Mouse (Mus musculus) heart, embryonic 12.5 days (tissue): ENCODE data around the gene Clec12b. TPM values are rescaled to one million over a fixed set of nuclear protein-coding genes. Genes with fewer than 3 reads are reported as not detected.

Experiments used
- ATAC-seq: fragments of 200-750 bp; cut with Nextera tagmentation; 2 replicates; pipeline ENCODE4 v1.8.0; 2017; ENCODE audit warnings: moderate TSS enrichment, moderate library complexity; ENCODE audit not compliant: insufficient number of reproducible peaks, low FRiP score
- H3K27ac ChIP-seq: fragments of 300-500 bp; sonication (generic); 2 replicates; pipeline ENCODE4 v1.5.1; 2016; ENCODE audit warnings: mild to moderate bottlenecking, moderate library complexity; ENCODE audit not compliant: poor library complexity, severe bottlenecking
- H3K27me3 ChIP-seq: fragments of 300-500 bp; sonication (generic); replicated peaks from 2 replicates; pipeline ENCODE4 v1.6.1; 2016; ENCODE audit warnings: mild to moderate bottlenecking, moderate library complexity
- H3K36me3 ChIP-seq: fragments of 300-500 bp; sonication (generic); 2 replicates; pipeline ENCODE4 v1.6.1; 2016; ENCODE audit warnings: mild to moderate bottlenecking, moderate library complexity
- H3K4me1 ChIP-seq: fragments of 300-500 bp; sonication (generic); replicated peaks from 2 replicates; pipeline ENCODE4 v1.6.1; 2016; ENCODE audit warnings: mild to moderate bottlenecking
- H3K4me2 ChIP-seq: fragments of 300-500 bp; sonication (generic); 2 replicates; pipeline ENCODE4 v1.6.1; 2016; ENCODE audit warnings: mild to moderate bottlenecking, moderate library complexity
- H3K4me3 ChIP-seq: fragments of 300-500 bp; sonication (generic); 2 replicates; pipeline ENCODE4 v1.5.1; 2016; ENCODE audit warnings: mild to moderate bottlenecking
- H3K9ac ChIP-seq: fragments of 300-500 bp; sonication (generic); 2 replicates; pipeline ENCODE4 v1.6.1; 2016; ENCODE audit warnings: mild to moderate bottlenecking, moderate library complexity
- H3K9me3 ChIP-seq: fragments of 300-500 bp; sonication (generic); replicated peaks from 2 replicates; pipeline ENCODE4 v1.6.1; 2016; ENCODE audit warnings: mild to moderate bottlenecking, moderate library complexity
- whole genome bisulfite sequencing: fragments of 180-500 bp; shearing (Covaris S2); methylation state at CpG from one replicate; pipeline ENCODE4 v1.1.7; 2016; 5-methylcytosine and 5-hydroxymethylcytosine counted together
- polyA plus RNA-seq: library from polyadenylated mRNA; unstranded; fragments of >200 nt; fragmentation: Nextera tagmentation; extraction: Ambion mirVana; gene quantifications from 2 replicates; pipeline ENCODE4 v1.2.1, GENCODE M21; 2016

Clec12b gene
- polyA plus RNA-seq, 1 experiment from 2014 or later, result 0.64 TPM

DNA sequence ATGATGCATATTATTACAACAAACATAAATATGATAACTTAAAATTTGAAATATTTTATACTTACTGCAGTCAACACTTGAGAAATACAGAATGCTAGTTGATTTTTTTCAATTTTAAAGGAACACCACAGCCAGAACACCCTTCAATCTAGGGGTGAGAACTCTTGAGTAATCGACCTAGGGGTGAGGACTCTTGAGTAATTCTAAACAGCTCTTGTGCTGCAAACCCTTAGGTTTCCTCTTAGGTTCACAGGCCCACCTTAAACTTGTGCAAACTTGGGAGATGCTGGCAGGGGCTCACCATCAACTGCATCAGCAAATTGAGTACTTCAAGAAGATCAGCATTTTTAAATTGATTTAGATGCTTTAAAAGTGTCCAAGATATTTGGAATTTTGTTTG, 47.9 kb downstream of the Clec12b start:
- ATAC-seq, result no peak
- H3K9ac ChIP-seq, result no peak overlapping the region
- no peak overlapping the region for H3K4me2 ChIP-seq
- H3K27ac ChIP-seq, result no peak overlapping the region
- no peaks in the 10 kb centered on the region for H3K9me3 ChIP-seq
- H3K4me1 ChIP-seq, result no peaks in the 10 kb centered on the region
- 62% methylated on average over 1 of the region's 1 CpGs for WGBS
- no peak overlapping the region for H3K4me3 ChIP-seq
- H3K36me3 ChIP-seq, result no peaks in the 10 kb centered on the region
- H3K27me3 ChIP-seq, result no peaks in the 10 kb centered on the region

DNA sequence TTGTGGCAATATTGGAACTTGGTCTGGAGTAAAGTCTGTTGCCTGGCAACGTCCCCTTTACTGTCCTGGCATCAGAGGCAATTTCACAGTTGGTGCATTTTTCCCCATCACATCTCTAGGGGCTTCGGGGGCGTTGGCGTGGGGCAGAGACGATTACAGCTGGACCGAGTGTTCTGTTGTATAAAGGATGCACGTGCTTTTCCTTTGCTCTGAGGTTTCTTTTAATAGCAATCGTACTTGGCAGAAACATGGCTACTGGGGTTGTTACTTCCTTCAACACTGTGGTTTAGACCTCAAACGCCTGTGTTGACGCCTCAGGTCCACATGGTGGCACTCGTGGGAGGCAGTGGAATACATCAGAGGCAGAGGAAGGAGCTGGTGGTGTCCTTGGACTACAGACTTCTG, 52.0 kb downstream of the Clec12b start:
- Histone ChIP-seq H3K9me3 (no peaks in the 10 kb centered on the region), H3K9ac (no peak overlapping the region), H3K27me3 (no peaks in the 10 kb centered on the region), H3K27ac (no peak overlapping the region), H3K36me3 (no peaks in the 10 kb centered on the region), H3K4me1 (no peaks in the 10 kb centered on the region), H3K4me3 (no peak overlapping the region), H3K4me2 (no peak overlapping the region)
- 29% methylated on average over 11 of the region's 11 CpGs for WGBS
- no peak for ATAC-seq

DNA sequence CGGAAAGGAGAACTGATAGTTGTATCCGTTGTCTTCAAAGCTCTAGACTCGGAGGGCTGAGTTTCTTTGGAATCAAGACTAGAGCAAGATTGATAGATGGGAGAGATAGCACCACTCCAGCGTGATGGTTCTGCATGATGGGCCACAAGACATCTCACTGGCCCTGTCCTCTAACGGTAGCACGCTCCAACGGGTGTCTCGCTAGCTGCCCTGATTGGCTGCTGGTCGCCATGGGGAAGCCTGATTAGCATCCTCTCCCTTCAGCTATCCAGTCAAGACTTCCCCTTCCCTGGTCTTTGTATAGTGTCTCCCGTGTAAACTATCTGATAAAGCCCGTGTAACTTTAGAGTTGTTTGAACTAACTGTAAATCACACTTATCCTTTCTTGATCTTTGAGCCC, 54.1 kb downstream of the Clec12b start, which contains the start of gene 4922502D21Rik:
TSS of gene 4922502D21Rik (minus strand) at position 187 of the 400 bp plus-strand sequence.
- ATAC-seq, result no peak
- H3K4me2 ChIP-seq, result no peak within 1 kb of the TSS
- no peaks in the 10 kb centered on the region for H3K4me1 ChIP-seq
- no peak within 1 kb of the TSS for H3K4me3 ChIP-seq
- WGBS, result 48% methylated on average over 11 of the region's 11 CpGs
- H3K27ac ChIP-seq, result no peak within 1 kb of the TSS
- H3K36me3 ChIP-seq, result no peaks in the 10 kb centered on the region
- H3K9ac ChIP-seq, result no peak within 1 kb of the TSS
- H3K9me3 ChIP-seq, result no peaks in the 10 kb centered on the region
- no peaks in the 10 kb centered on the region for H3K27me3 ChIP-seq

DNA sequence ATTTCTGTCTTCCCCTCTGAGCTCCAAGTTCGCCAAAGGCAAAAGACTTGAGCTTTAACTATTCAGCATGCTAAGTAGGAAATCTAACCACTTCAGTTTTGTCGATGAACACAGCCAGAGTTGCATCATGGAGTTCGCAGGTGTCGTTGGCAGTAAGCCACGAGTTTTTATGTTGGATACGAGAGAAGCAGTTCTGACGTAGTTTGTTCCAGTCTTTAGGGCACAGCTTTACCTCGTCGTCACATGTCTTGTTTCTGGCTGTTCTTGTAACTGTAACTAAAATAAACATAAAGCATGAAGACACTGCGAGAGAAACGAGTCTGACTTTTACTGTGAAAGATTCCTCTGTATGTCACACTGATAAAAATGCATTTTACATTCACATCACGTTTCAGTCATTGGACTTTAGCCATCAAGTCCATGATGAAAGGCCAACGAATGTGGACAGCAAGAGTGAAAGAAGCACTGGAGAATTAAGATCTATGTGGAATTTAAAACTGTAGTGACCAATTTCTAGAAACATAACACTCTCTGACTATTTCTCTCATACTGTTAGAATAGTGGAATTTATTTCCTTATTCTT, 59.0 kb downstream of the Clec12b start:
- WGBS, result 66% methylated on average over 13 of the region's 13 CpGs
- no peak for ATAC-seq

DNA sequence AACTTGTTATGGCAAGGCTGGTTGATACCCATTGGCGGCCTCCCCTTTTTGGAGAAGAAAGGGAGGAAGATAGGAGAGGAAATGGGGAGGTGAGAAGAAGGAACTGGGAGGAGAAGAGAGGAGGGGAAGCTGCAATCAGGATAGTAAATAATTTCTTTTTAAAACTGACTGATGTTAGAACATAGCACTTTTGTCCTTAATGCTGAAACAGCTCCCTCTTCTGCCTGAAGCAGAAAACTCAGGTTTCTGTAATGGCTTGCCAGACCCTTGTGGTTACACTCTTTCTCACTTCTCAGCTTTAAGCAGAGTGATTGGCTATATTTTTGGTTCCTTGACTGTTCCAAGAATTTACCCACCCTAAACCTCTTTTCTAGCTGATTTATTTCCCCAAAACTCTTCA, 59.7 kb downstream of the Clec12b start:
- no peaks in the 10 kb centered on the region for H3K4me1 ChIP-seq
- ATAC-seq, result no peak
- no peak overlapping the region for H3K27ac ChIP-seq
- no peaks in the 10 kb centered on the region for H3K9me3 ChIP-seq
- no peak overlapping the region for H3K9ac ChIP-seq
- no peak overlapping the region for H3K4me2 ChIP-seq
- H3K36me3 ChIP-seq, result no peaks in the 10 kb centered on the region
- H3K27me3 ChIP-seq, result no peaks in the 10 kb centered on the region
- 40% methylated on average over 1 of the region's 1 CpGs for WGBS
- H3K4me3 ChIP-seq, result no peak overlapping the region

More for the DNA sequence above, 59.0 kb downstream of the Clec12b start:
- no peaks in the 10 kb centered on the region for H3K9me3 ChIP-seq
- no peaks in the 10 kb centered on the region for H3K27me3 ChIP-seq
- H3K4me3 ChIP-seq, result no peak overlapping the region
- H3K4me2 ChIP-seq, result no peak overlapping the region
- H3K4me1 ChIP-seq, result no peaks in the 10 kb centered on the region
- no peak overlapping the region for H3K9ac ChIP-seq
- no peaks in the 10 kb centered on the region for H3K36me3 ChIP-seq
- H3K27ac ChIP-seq, result no peak overlapping the region

Other genes with a start within 250 kb of the Clec12b start
- 0.14 and 0.21 TPM in 2 replicates for gene Clec2d, start 205.3 kb downstream of the Clec12b start, polyA plus RNA-seq
- not detected in 2 replicates for gene Cd69, start 110.4 kb downstream of the Clec12b start, polyA plus RNA-seq
- gene 4922502D21Rik, start 54.1 kb downstream of the Clec12b start, polyA plus RNA-seq, result not detected in 2 replicates
- 0.31 and 0.78 TPM in 2 replicates for gene Clec12a, start 43.2 kb downstream of the Clec12b start, polyA plus RNA-seq
- 6.6 and 7.4 TPM in 2 replicates for gene Clec1b, start 11.4 kb upstream of the Clec12b start, polyA plus RNA-seq
- gene Clec9a, start 23.0 kb upstream of the Clec12b start, polyA plus RNA-seq, result 0.10 and 0.27 TPM in 2 replicates
- 0.91 and 1.2 TPM in 2 replicates for gene Clec1a, start 66.1 kb upstream of the Clec12b start, polyA plus RNA-seq
- gene Olr1, start 121.3 kb upstream of the Clec12b start, polyA plus RNA-seq, result 0.42 and 0.46 TPM in 2 replicates
- not detected in 2 replicates for gene Tmem52b, start 126.7 kb upstream of the Clec12b start, polyA plus RNA-seq
- 44.3 and 44.4 TPM in 2 replicates for gene Gabarapl1, start 147.3 kb upstream of the Clec12b start, polyA plus RNA-seq
- not detected in 2 replicates for gene Klre1, start 192.0 kb upstream of the Clec12b start, polyA plus RNA-seq
- 0.23 TPM in 1 of 2 replicates, not detected in the other for gene Klrd1, start 205.9 kb upstream of the Clec12b start, polyA plus RNA-seq
- gene Klrk1, start 238.0 kb upstream of the Clec12b start, polyA plus RNA-seq, result not detected in 2 replicates